Mouse (Mus musculus) CH12.LX (cell line): ENCODE data around the gene 5031439G07Rik.

Experiments
- BHLHE40 ChIP-seq: IDR thresholded peaks from 2 replicates; pipeline ENCODE4 v1.6.1; 2011; ENCODE audit warnings: mild to moderate bottlenecking, low read depth, low read length, improper control_type of control experiment
- CTCF ChIP-seq, 2 experiments: IDR thresholded peaks in 1 of 2; conservative IDR thresholded peaks in 1 of 2; 2 replicates each; pipeline ENCODE4 v1.5.1; 2011 to 2012; ENCODE audit warnings: low read depth in 2 of 2, low read length in 2 of 2, improper control_type of control experiment in 1 of 2, inconsistent platforms in 1 of 2, mild to moderate bottlenecking in 1 of 2, moderate library complexity in 1 of 2
- E2F4 ChIP-seq: IDR thresholded peaks from 2 replicates; pipeline ENCODE4 v1.6.1; 2011; ENCODE audit warnings: low read depth, low read length, improper control_type of control experiment; ENCODE audit not compliant: insufficient replicate concordance
- EP300 ChIP-seq: IDR thresholded peaks from 2 replicates; pipeline ENCODE4 v1.6.1; 2011; ENCODE audit warnings: low read length, improper control_type of control experiment
- MAX ChIP-seq: IDR thresholded peaks from 2 replicates; pipeline ENCODE4 v1.6.1; 2011; ENCODE audit warnings: low read length, improper control_type of control experiment
- MAZ ChIP-seq: IDR thresholded peaks from 2 replicates; pipeline ENCODE4 v1.6.1; 2012; ENCODE audit warnings: low read depth, mild to moderate bottlenecking, inconsistent platforms, low read length, improper control_type of control experiment, moderate library complexity
- POLR2A ChIP-seq: IDR thresholded peaks from 2 replicates; pipeline ENCODE4 v1.6.1; 2011; ENCODE audit warnings: low read depth, mild to moderate bottlenecking, improper control_type of control experiment, low read length

DNA sequence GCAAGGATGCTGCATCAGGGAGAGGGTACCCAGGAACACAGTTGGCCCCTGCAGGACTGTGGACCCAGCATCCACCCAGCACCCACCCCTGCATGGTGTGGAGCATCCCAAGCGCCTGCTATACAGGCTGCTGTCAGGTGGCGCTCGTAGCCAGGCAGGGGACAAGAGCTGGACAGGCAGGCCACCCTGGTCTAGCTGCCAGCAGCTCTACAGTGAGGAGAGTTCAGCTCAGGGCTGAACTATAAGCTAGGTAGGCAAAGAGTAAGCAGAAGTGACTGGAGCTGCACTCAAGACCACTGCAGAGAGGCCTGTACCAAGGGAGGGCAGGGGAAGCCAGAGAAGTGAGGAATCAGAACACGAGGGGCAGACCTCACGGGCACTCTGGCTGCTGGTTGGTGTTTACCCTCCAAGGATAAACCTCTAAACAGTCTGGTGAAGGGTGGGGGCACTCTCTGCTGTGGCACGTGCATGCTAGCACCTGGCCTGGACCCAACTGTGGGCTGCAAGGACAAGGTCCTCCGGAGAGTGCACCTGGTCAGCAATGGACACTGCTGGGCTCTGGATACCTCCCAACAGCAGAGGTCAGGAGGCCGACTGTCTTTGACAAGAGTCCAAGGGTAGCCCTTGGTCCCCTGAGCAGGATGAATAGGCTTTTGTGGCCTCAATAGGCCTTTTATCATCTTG is 15.3 kb downstream of the 5031439G07Rik start:
- TF ChIP-seq E2F4 (no peak), MAZ (no peak), EP300 (no peak), POLR2A (no peak), BHLHE40 (no peak), CTCF (conservative IDR thresholded peaks at IDR 0.05 in 1 of 2, IDR thresholded peaks at IDR 0.05 in 1 of 2; ENCODE audit: low read depth in 2 of 2, low read length in 2 of 2) (no peak), MAX (no peak)
